Mouse (Mus musculus) ovary, postnatal 10 days (tissue): Measurements from ENCODE around the gene Rundc3a.
"Not testable (repeated sequence)": the region's sequence is repeated elsewhere in the genome, so short reads cannot be mapped to it uniquely, and the experiment has no call there.

Experiments
- DNase-seq: peaks from one replicate; pipeline ENCODE4 v3.0.0; 2022; ENCODE audit warnings: low spot score

Gene Rundc3a

DNA sequence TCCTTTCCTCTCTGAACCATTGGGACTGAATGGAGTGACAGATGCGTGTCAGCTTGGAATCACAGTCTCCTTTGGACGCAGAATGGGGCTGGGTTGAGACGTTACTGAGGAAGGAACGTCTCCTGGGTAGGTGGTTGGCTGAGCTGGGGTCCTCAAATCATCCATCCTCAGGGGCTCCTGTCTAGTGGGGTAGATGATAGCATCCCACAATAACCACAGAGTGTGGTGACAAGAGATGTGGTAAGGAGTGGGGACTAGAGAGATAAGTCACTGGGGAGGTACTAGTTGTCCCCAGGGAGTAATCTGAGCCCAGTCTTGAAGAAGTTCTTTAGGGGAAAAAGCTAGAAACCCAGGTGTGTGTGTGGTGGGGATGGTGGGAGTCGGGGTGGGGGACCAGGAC is 24.9 kb upstream of the Rundc3a start:
- no peak for DNase-seq

DNA sequence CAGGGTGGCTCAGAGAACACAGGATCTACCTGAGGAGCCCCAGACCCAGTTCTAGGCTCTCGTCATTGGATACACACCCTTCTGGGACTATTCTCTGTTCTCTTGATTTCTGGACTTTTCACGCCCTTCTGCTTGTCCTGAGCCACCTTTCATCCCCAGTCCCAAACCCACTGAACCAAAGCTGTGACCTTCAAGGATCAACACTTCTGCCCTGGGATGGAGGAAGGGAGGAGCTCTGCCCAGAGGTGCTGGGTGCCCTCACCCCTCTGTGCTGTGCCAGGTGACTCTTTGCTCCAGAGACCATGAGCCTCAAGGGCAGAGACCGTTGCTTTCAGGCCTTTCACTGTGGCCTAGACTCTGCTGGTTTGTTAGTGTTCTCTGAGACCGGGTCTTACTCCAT is 23.9 kb upstream of the Rundc3a start:
- DNase-seq = no peak

DNA sequence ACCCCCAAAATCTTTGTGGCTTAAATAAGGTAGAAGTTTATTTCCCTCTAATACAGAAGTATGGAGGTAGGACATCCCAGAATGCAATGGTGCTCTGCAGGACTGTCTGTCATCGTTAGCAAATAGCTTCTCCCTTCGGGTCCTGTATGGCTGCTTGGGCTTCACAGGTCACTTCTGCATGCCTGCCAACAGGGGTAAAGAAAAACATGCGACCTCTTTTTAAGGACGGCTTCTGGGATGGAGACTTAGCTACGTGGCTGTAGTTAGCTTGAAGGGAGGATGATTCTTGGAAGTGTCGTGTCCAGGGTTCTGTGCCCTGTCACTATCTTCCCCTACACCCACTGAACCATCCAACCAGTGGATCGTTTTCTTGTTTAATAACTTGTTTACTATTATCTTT is 22.9 kb upstream of the Rundc3a start:
- DNase-seq = no peak

- DNase-seq = no peak
Measured at GRCm38 (mm10) chr11:102371926-102372685, 21.1 kb upstream of the Rundc3a start.

DNA sequence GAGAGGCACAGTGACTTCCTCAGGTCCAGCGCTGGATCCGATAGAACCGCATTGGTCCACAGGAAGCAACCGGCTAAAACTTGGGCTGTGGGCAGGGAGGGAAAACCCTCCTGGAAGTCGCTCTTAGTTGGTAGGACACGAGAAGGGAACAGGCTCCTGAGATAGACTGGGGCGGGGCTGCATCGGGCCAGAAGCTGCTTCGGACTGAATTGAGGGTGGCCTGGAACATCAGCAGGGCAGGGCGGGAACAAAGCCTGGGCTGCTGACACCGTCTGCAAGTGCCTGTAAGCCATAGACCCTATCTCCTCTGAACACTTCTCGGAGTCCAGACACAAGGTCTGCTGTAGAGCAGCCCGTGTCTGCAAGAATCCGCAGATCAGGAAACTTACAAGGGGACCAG is 20.3 kb upstream of the Rundc3a start:
- no peak for DNase-seq

GRCm38 (mm10) chr11:102373646-102374045 is 19.6 kb upstream of the Rundc3a start:
- DNase-seq = no peak

- no peak for DNase-seq
Measured at GRCm38 (mm10) chr11:102374108-102374725, 19.0 kb upstream of the Rundc3a start.

DNA sequence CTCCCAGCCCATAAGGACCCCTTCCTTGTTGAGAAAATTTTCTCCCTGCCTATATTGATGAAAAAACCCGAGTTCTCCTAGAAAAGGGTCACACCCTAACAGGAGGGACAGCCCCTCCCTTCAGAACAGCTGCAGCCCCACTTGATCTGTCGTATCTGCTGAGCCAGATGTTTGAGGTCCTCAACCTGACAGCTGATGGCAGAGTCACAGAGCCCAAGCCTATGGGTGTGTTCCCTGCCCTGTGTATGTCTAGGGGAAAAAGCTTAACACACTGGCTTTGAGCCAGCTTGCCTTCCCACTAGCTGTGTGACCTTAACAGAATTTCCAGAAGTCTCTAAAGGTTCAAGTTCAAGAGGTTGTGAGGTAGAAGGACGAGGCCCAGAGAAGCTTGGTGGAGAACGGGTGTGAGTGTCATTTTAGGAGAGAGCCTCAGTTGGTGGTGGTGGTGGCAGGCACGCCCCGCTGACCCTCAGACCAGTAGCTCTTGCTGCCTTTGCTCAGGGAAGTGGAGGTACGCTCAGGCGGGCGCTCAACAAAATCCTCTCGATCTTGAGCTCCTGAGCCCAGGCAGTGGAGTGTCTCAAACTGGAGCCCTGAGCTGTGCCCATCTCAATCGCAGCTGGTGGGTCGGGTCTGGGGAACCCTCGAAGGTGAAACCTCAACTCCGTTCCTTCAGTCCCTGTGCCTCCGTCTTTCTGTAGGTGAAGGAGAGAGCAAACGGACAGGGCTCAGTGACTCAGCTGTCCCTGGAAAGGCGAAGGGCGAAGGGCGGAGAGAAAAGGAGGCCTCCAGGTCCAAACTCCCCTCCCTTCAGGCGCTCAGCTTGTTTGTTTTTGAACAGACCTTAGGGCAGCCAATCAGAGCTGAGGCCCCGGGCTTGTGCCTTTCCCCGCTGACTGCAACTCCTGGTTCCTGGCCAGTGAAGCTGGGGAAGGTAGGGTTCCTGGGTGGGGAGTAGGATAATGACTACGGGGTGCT is 17.7 kb upstream of the Rundc3a start:
- DNase-seq = no peak

- DNase-seq = no peak
Measured at GRCm38 (mm10) chr11:102376196-102376835, 16.9 kb upstream of the Rundc3a start.

- no peak for DNase-seq
Measured at GRCm38 (mm10) chr11:102377186-102377585, 16.0 kb upstream of the Rundc3a start.

GRCm38 (mm10) chr11:102380091-102380490 is 13.1 kb upstream of the Rundc3a start:
- no peak for DNase-seq

DNA sequence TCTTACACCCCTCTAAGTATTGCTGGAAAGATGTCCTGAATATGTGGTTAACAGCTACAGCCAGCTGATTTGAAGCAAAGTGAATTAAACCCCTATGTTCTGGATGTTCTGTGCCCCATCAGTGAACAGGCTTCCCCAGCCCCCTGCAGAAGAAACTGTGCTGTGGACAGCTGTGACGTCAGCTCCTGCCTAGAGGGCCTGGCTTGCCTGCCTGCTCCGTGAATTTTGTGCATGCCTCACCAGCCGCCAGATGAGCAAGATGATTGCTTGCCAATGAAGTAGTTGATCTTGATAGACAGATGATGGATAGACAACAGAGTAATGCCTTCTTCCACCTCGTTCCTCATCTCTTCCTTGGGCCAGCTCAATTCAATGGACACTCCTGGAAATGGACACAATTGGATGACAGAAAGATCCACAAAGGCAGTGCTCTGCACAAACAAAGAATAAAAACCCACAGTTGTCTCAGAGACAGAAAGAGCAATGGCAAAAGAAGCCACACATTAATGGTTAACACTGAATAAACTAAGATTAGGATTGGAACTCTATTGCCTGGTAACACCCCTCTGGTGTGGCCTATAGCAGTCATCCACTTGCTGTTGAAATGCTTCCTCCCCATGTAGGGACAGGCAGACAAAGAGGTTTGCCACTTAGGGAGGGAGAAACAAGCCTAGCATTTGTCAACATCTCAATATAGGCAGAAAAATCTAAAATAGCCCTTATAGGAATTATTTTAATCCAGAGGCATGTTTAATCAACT is 11.7 kb upstream of the Rundc3a start:
- no peak for DNase-seq

DNA sequence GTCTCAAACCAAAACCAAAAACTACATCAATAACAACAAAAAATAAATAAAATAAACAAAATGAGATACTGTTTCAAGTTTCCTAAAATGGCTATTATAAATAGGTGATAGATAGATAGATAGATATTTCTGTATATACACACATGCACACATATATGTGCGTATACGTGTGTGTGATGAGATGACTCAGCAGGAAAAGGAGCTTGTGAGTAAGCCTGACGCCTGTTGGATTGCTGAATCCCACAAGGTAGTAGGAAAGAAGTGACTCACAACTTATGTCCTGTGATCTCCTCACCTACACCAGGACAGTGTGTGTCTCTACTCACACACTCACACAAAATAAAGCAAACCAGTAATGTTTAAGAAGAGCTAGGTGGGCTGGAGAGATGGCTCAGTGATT is 10.4 kb upstream of the Rundc3a start:
- DNase-seq = no peak

- DNase-seq = no peak
Measured at GRCm38 (mm10) chr11:102383365-102384136, 9.7 kb upstream of the Rundc3a start.

- DNase-seq = no peak
Measured at GRCm38 (mm10) chr11:102384418-102384817, 8.8 kb upstream of the Rundc3a start.

- no peak for DNase-seq
Measured at GRCm38 (mm10) chr11:102385075-102385474, 8.1 kb upstream of the Rundc3a start.

GRCm38 (mm10) chr11:102386121-102386520 is 7.1 kb upstream of the Rundc3a start:
- no peak for DNase-seq

DNA sequence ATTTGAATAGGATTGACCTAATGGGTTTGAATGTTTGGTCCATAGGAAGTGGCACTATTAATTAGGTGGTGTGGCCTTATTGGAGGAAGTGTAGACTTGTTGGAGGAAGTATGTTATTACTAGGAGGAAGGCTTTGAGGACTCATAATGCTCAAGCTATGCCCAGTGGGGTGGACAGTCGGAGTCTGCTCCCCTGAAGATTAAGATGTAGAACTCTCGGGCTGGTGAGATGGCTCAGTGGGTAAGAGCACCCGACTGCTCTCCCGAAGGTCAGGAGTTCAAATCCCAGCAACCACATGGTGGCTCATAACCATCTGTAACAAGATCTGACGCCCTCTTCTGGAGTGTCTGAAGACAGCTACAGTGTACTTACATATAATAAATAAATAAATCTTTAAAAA is 3.8 kb upstream of the Rundc3a start:
- not testable (repeated sequence) for DNase-seq

GRCm38 (mm10) chr11:102392441-102393237 is 564 bp upstream of the Rundc3a start:
- no peak for DNase-seq
